In genomic region chr17:24849733-24850064, GRCm38 (mm10) we compare ENCODE assay signal across 8 mouse cellular contexts. TPM values are rescaled to one million over a fixed set of nuclear protein-coding genes. Genes with fewer than 3 reads are reported as not detected.
DNase-seq lines count a peak whose midpoint lies in the region; ATAC-seq and TF ChIP-seq lines count a peak whose summit lies in the region.

No protein-coding gene starts in this region.

- peak; percentile 63; the same call in 1 of the 2 replicates for ATAC-seq in heart, embryonic 12.5 days (ENCODE audit: insufficient number of reproducible peaks, low FRiP score)
- no peak; the same call in 1 of the 2 replicates for ATAC-seq in forebrain, embryonic 13.5 days
- ATAC-seq in liver, embryonic 15.5 days (ENCODE audit: insufficient read depth) = peak; percentile 34

- peak overlapping the region; percentile 81 for H3K4me3 ChIP-seq in heart, embryonic 12.5 days
- peak overlapping the region; percentile 87 to 97 for H3K4me3 ChIP-seq in ES-E14 (ENCODE audit: insufficient read depth in 1 of 2, low read depth in 1 of 2, low read length in 2 of 2, poor library complexity in 1 of 2, severe bottlenecking in 1 of 2)
- peak overlapping the region; percentile 70 for H3K4me3 ChIP-seq in forebrain, embryonic 13.5 days
- peak overlapping the region; percentile 95 for H3K4me3 ChIP-seq in liver, embryonic 15.5 days (replicated peaks)

- WGBS in heart, embryonic 12.5 days = under 1% methylated on average over 21 of the region's 21 CpGs
- WGBS in forebrain, embryonic 13.5 days = 0% methylated on average over 21 of the region's 21 CpGs
- WGBS in liver, embryonic 15.5 days (ENCODE audit: insufficient replicate concordance) = under 1% methylated on average over 21 of the region's 21 CpGs

- no peak for DNase-seq in heart, postnatal 25 days (ENCODE audit: low spot score)
- no peak for DNase-seq in ES-E14 (ENCODE audit: low read depth, low spot score)
- DNase-seq in urinary bladder, postnatal 25 days (ENCODE audit: low spot score) = no peak
- DNase-seq in adrenal gland, postnatal 10 days = no peak
- DNase-seq in Muller cell, postnatal 12 days (ENCODE audit: inconsistent ontology term) = no peak

- H3K27me3 ChIP-seq in heart, embryonic 12.5 days (replicated peaks) = peaks cover 9% of the 10 kb centered on the region; the same call in 1 of the 2 replicates
- peaks cover 9% of the 10 kb centered on the region for H3K27me3 ChIP-seq in forebrain, embryonic 13.5 days
- no peaks in the 10 kb centered on the region for H3K27me3 ChIP-seq in liver, embryonic 15.5 days

- H3K4me2 ChIP-seq in heart, embryonic 12.5 days = peak overlapping the region; percentile 94
- peak overlapping the region; percentile 89 for H3K4me2 ChIP-seq in forebrain, embryonic 13.5 days
- H3K4me2 ChIP-seq in liver, embryonic 15.5 days = peak overlapping the region; percentile 78

- intact Hi-C loops in heart, postnatal 25 days (cut with DNase I) = loop anchor here (2.0 kb wide), 1 partner anchor 37 kb away; the partner anchor contains the start of genes Nubp2 and Spsb3

- H3K27ac ChIP-seq in heart, embryonic 12.5 days (ENCODE audit: poor library complexity, severe bottlenecking) = peak overlapping the region; percentile 98
- H3K27ac ChIP-seq in ES-E14 (ENCODE audit: insufficient read depth, low read depth, low read length, poor library complexity, severe bottlenecking) = peak overlapping the region; percentile 80
- H3K27ac ChIP-seq in forebrain, embryonic 13.5 days = peak overlapping the region; percentile 85
- peak overlapping the region; percentile 100 for H3K27ac ChIP-seq in liver, embryonic 15.5 days (replicated peaks)

- peaks cover 17% of the 10 kb centered on the region for H3K4me1 ChIP-seq in heart, embryonic 12.5 days (replicated peaks)
- no peaks in the 10 kb centered on the region; a peak in 3 of 4 replicates for H3K4me1 ChIP-seq in ES-E14 (ENCODE audit: control insufficient read depth in 2 of 2, insufficient read depth in 2 of 2, low read length in 2 of 2, poor library complexity in 1 of 2)
- peaks cover 23% of the 10 kb centered on the region for H3K4me1 ChIP-seq in forebrain, embryonic 13.5 days
- H3K4me1 ChIP-seq in liver, embryonic 15.5 days (replicated peaks) = peaks cover 48% of the 10 kb centered on the region

- peak overlapping the region; percentile 91 for H3K9ac ChIP-seq in heart, embryonic 12.5 days
- peak overlapping the region; percentile 93 for H3K9ac ChIP-seq in ES-E14 (ENCODE audit: insufficient read depth, low read depth, low read length, poor library complexity, severe bottlenecking)
- H3K9ac ChIP-seq in forebrain, embryonic 13.5 days = peak overlapping the region; percentile 78
- H3K9ac ChIP-seq in liver, embryonic 15.5 days = peak overlapping the region; percentile 93

- H3K9me3 ChIP-seq in heart, embryonic 12.5 days (replicated peaks) = no peaks in the 10 kb centered on the region
- H3K9me3 ChIP-seq in ES-E14 (ENCODE audit: control insufficient read depth, insufficient read depth, low read depth, low read length) = no peaks in the 10 kb centered on the region
- no peaks in the 10 kb centered on the region for H3K9me3 ChIP-seq in forebrain, embryonic 13.5 days (replicated peaks)
- H3K9me3 ChIP-seq in liver, embryonic 15.5 days (replicated peaks) = no peaks in the 10 kb centered on the region

- in situ Hi-C loops in ES-E14 (cut with MboI; ENCODE audit: low sequenced_read_pairs in 2 of 2, unreplicated experiment in 2 of 2) = no loop called here

- peaks cover 12% of the 10 kb centered on the region for H3K36me3 ChIP-seq in heart, embryonic 12.5 days
- H3K36me3 ChIP-seq in ES-E14 (ENCODE audit: control insufficient read depth, insufficient read depth, low read length, poor library complexity, severe bottlenecking) = no peaks in the 10 kb centered on the region; the same call in 1 of the 2 replicates
- H3K36me3 ChIP-seq in forebrain, embryonic 13.5 days (ENCODE audit: poor library complexity, severe bottlenecking) = peaks cover 21% of the 10 kb centered on the region
- peaks cover 29% of the 10 kb centered on the region for H3K36me3 ChIP-seq in liver, embryonic 15.5 days (replicated peaks)

TF ChIP-seq in ES-E14, 5 proteins besides CTCF, POLR2A, EP300 and RAD21:
- no peak for TF ChIP-seq HCFC1 (IDR thresholded peaks at IDR 0.05; ENCODE audit: borderline replicate concordance, insufficient read depth, low read length)
- no peak for TF ChIP-seq MAFK (IDR thresholded peaks at IDR 0.05; ENCODE audit: insufficient read depth, low read depth, low read length)
- no peak for TF ChIP-seq ZNF384 (IDR thresholded peaks at IDR 0.05; ENCODE audit: low read depth, low read length)
- TF ChIP-seq ZC3H11A (IDR thresholded peaks at IDR 0.05; ENCODE audit: borderline replicate concordance, low read depth, low read length) = no peak
- TF ChIP-seq CHD2 (IDR thresholded peaks at IDR 0.05; ENCODE audit: low read depth, low read length) = no peak

RNA-seq across cellular contexts. Expression of gene Fahd1, which starts 0.5 kb away (rescaled TPM):
- polyA plus RNA-seq in heart, embryonic 12.5 days (2016; fragmentation: Nextera tagmentation; extraction: Ambion mirVana) = 36.5 TPM in 2 replicates
- 10 to 100 TPM; 88.1 to 88.6 TPM for total RNA-seq in heart, postnatal 25 days (2021)
- total RNA-seq in ES-E14 (2012; rRNA removed) = 9.7 and 9.8 TPM in 2 replicates
- 16.0 and 16.8 TPM in 2 replicates for polyA plus RNA-seq in forebrain, embryonic 13.5 days (2015; fragmentation: Nextera tagmentation; extraction: Ambion mirVana)
- 41.1 and 44.2 TPM in 2 replicates for polyA plus RNA-seq in liver, embryonic 15.5 days (2015; fragmentation: Nextera tagmentation; extraction: Ambion mirVana)
- total RNA-seq in adrenal gland, postnatal 10 days (2021) = 10 to 100 TPM; 43.4 to 52.2 TPM

RNA-seq across cellular contexts. Expression of gene Hagh, which starts 9.8 kb away (rescaled TPM):
- polyA plus RNA-seq in heart, embryonic 12.5 days (2016; fragmentation: Nextera tagmentation; extraction: Ambion mirVana) = 39.9 and 41.2 TPM in 2 replicates
- total RNA-seq in heart, postnatal 25 days (2021) = 100 to 1,000 TPM in 1 of 2 experiments, 10 to 100 TPM in 1; 97.1 to 108 TPM
- 37.3 and 40.5 TPM in 2 replicates for total RNA-seq in ES-E14 (2012; rRNA removed)
- polyA plus RNA-seq in forebrain, embryonic 13.5 days (2015; fragmentation: Nextera tagmentation; extraction: Ambion mirVana) = 36.7 and 37.1 TPM in 2 replicates
- polyA plus RNA-seq in liver, embryonic 15.5 days (2015; fragmentation: Nextera tagmentation; extraction: Ambion mirVana) = 117 and 135 TPM in 2 replicates
- total RNA-seq in adrenal gland, postnatal 10 days (2021) = 100 to 1,000 TPM; 132 to 147 TPM

RNA-seq across cellular contexts. Expression of gene Igfals, which starts 16.1 kb away (rescaled TPM):
- 0.12 and 0.24 TPM in 2 replicates for polyA plus RNA-seq in heart, embryonic 12.5 days (2016; fragmentation: Nextera tagmentation; extraction: Ambion mirVana)
- total RNA-seq in heart, postnatal 25 days (2021) = 1 to 10 TPM; 6.9 TPM
- 2.5 and 5.8 TPM in 2 replicates for total RNA-seq in ES-E14 (2012; rRNA removed)
- polyA plus RNA-seq in forebrain, embryonic 13.5 days (2015; fragmentation: Nextera tagmentation; extraction: Ambion mirVana) = 0.17 and 0.25 TPM in 2 replicates
- polyA plus RNA-seq in liver, embryonic 15.5 days (2015; fragmentation: Nextera tagmentation; extraction: Ambion mirVana) = 9.6 and 11.5 TPM in 2 replicates
- total RNA-seq in adrenal gland, postnatal 10 days (2021) = 10 to 100 TPM in 1 of 2 experiments, 1 to 10 TPM in 1; 9.1 to 17.1 TPM

RNA-seq across cellular contexts. Expression of gene Nubp2, which starts 36.5 kb away (rescaled TPM):
- 31.9 and 33.1 TPM in 2 replicates for polyA plus RNA-seq in heart, embryonic 12.5 days (2016; fragmentation: Nextera tagmentation; extraction: Ambion mirVana)
- total RNA-seq in heart, postnatal 25 days (2021) = 10 to 100 TPM; 18.2 to 19.4 TPM
- total RNA-seq in ES-E14 (2012; rRNA removed) = 85.8 and 118 TPM in 2 replicates
- polyA plus RNA-seq in forebrain, embryonic 13.5 days (2015; fragmentation: Nextera tagmentation; extraction: Ambion mirVana) = 68.5 and 76.9 TPM in 2 replicates
- polyA plus RNA-seq in liver, embryonic 15.5 days (2015; fragmentation: Nextera tagmentation; extraction: Ambion mirVana) = 68.1 and 73.5 TPM in 2 replicates
- total RNA-seq in adrenal gland, postnatal 10 days (2021) = 10 to 100 TPM; 42.2 to 43.7 TPM

RNA-seq across cellular contexts. Expression of gene Spsb3, which starts 36.7 kb away (rescaled TPM):
- polyA plus RNA-seq in heart, embryonic 12.5 days (2016; fragmentation: Nextera tagmentation; extraction: Ambion mirVana) = 25.7 and 28.3 TPM in 2 replicates
- total RNA-seq in heart, postnatal 25 days (2021) = 10 to 100 TPM; 33.4 to 36.3 TPM
- 34.2 and 37.1 TPM in 2 replicates for total RNA-seq in ES-E14 (2012; rRNA removed)
- polyA plus RNA-seq in forebrain, embryonic 13.5 days (2015; fragmentation: Nextera tagmentation; extraction: Ambion mirVana) = 64.3 and 67.4 TPM in 2 replicates
- 45.2 and 48.4 TPM in 2 replicates for polyA plus RNA-seq in liver, embryonic 15.5 days (2015; fragmentation: Nextera tagmentation; extraction: Ambion mirVana)
- total RNA-seq in adrenal gland, postnatal 10 days (2021) = 10 to 100 TPM; 31.5 to 35.6 TPM
